Mouse (Mus musculus): ENCODE results near the gene Tmem255b.

Gene Tmem255b

DNA sequence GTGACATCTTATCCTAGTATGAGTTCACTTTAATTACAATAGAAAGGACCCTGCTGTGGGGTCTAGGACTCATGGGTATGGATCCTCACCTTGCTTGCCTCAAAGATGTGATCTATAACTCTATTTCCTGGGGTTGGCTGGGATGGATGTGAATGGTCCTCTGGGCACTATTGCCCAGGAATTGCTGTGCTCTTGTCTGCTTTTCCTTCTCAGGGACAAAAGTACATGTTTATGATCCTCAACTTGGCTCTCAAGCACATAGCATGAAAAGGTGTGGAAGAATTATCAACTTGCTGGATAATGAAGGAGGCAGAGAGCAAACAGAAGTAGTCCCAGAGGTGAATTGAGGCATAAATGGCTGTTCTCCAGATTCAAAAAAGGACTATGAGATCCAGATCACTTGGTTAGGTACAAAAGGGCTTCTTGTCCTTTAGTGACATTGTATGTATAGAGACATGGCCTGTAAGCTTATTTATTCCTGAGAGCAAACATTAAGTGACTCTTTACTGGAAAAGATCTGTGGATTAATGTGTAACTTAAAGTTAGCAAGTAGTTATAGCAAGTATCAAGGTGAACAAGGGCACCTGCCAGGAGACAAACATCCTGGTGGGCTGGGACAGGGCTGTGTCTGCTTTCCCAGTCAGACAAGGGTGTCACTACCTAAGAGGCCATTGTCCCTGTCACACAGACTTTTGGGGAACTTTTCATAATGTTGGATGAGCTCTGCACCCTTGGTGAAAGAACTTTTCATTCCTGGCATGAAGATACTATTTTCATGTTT is 70.1 kb downstream of the Tmem255b start:
- Histone ChIP-seq H3K4me1 (replicated peaks; ENCODE audit: low read depth, low read length) (peaks cover 24% of the 10 kb centered on the region), H3K9me3 (ENCODE audit: low read length) (no peaks in the 10 kb centered on the region), H3K36me3 (ENCODE audit: insufficient read depth, low read length) (no peaks in the 10 kb centered on the region), H3K27me3 (ENCODE audit: insufficient read depth, low read length) (no peaks in the 10 kb centered on the region; the same call in 1 of the 2 replicates), H3K4me3 (replicated peaks; ENCODE audit: low read length) (no peak overlapping the region)
- TF ChIP-seq POU5F1 (IDR thresholded peaks at IDR 0.05; ENCODE audit: borderline replicate concordance, low read length) (no peak), NANOG (IDR thresholded peaks at IDR 0.05; ENCODE audit: borderline replicate concordance, low read length) (no peak), CTCF (conservative IDR thresholded peaks at IDR 0.05; ENCODE audit: low read length) (no peak)

DNA sequence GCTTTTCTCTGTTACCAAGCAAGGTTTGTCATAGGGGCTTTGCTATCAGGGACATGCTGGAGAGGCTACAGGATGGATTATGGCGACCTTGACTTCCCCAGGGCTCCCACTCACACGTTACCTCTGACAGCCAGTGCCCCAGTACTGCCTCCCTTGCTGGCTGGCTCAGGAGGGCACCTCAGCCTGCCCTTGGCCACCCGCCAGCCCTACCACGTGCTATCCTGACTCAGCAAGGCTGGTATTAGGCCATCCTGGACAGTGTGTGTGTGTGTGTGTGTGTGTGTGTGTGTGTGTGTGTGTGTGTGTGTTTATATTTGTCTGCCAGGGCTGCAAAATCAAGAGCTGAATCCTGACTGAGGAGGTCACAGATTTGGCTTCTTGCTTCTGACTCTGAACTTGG is 71.9 kb downstream of the Tmem255b start:
- peaks cover 24% of the 10 kb centered on the region for H3K4me1 ChIP-seq (replicated peaks; ENCODE audit: low read depth, low read length)
- TF ChIP-seq CTCF (conservative IDR thresholded peaks at IDR 0.05; ENCODE audit: low read length) (no peak), NANOG (IDR thresholded peaks at IDR 0.05; ENCODE audit: borderline replicate concordance, low read length) (no peak), POU5F1 (IDR thresholded peaks at IDR 0.05; ENCODE audit: borderline replicate concordance, low read length) (no peak)

DNA sequence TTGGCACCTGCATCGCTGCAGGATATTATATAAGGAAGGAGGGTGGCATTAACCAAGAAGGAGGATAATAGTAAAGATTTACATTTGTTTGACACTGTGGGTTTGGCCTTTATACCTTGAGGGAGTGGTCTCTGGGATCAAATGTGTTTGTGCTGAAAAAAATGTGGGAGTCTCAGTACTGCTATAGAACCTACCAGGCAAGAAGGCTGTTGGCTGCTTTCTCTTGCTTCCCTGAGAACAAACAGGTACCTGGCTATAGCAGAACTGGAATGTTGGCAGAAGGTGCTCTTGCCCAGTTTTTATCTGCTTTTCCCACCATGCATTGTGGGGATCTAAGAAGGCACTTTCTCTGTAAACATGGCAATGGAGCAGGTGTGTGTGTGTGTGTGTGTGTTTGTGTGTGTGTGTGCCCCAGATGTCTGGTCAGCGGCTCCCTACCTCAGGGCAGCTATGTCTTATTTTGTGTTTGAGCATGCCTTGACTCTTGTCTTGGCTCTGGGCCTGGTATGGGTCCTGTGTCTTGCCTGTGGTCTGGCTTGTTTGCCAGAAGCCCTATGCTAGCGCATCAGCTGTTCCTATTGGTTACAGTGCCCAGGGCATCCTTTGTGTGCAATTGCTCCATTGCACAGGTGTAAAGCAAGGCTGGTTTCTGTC is 72.4 kb downstream of the Tmem255b start:
- H3K27me3 ChIP-seq (ENCODE audit: insufficient read depth, low read length) = no peaks in the 10 kb centered on the region
- TF ChIP-seq NANOG (IDR thresholded peaks at IDR 0.05; ENCODE audit: borderline replicate concordance, low read length) (no peak), CTCF (conservative IDR thresholded peaks at IDR 0.05; ENCODE audit: low read length) (no peak), POU5F1 (IDR thresholded peaks at IDR 0.05; ENCODE audit: borderline replicate concordance, low read length) (no peak)

More for the DNA sequence above, 71.9 kb downstream of the Tmem255b start:
- Histone ChIP-seq H3K27me3 (ENCODE audit: insufficient read depth, low read length) (no peaks in the 10 kb centered on the region), H3K4me3 (replicated peaks; ENCODE audit: low read length) (no peak overlapping the region), H3K9me3 (ENCODE audit: low read length) (no peaks in the 10 kb centered on the region), H3K36me3 (ENCODE audit: insufficient read depth, low read length) (no peaks in the 10 kb centered on the region)

GRCm38 (mm10) chr8:13512016-13512415 is 77.0 kb downstream of the Tmem255b start:
- Histone ChIP-seq H3K27me3 (ENCODE audit: insufficient read depth, low read length) (no peaks in the 10 kb centered on the region), H3K4me3 (replicated peaks; ENCODE audit: low read length) (no peak overlapping the region), H3K9me3 (ENCODE audit: low read length) (no peaks in the 10 kb centered on the region), H3K4me1 (replicated peaks; ENCODE audit: low read depth, low read length) (peaks cover 24% of the 10 kb centered on the region), H3K36me3 (ENCODE audit: insufficient read depth, low read length) (no peaks in the 10 kb centered on the region)
- TF ChIP-seq NANOG (IDR thresholded peaks at IDR 0.05; ENCODE audit: borderline replicate concordance, low read length) (no peak), CTCF (conservative IDR thresholded peaks at IDR 0.05; ENCODE audit: low read length) (no peak), POU5F1 (IDR thresholded peaks at IDR 0.05; ENCODE audit: borderline replicate concordance, low read length) (no peak)

More for the DNA sequence above, 72.4 kb downstream of the Tmem255b start:
- H3K4me3 ChIP-seq (replicated peaks; ENCODE audit: low read length) = no peak overlapping the region
- peaks cover 24% of the 10 kb centered on the region for H3K4me1 ChIP-seq (replicated peaks; ENCODE audit: low read depth, low read length)
- no peaks in the 10 kb centered on the region for H3K9me3 ChIP-seq (ENCODE audit: low read length)
- no peaks in the 10 kb centered on the region for H3K36me3 ChIP-seq (ENCODE audit: insufficient read depth, low read length)

GRCm38 (mm10) chr8:13512677-13513076 is 77.7 kb downstream of the Tmem255b start:
- Histone ChIP-seq H3K4me1 (replicated peaks; ENCODE audit: low read depth, low read length) (peaks cover 19% of the 10 kb centered on the region), H3K36me3 (ENCODE audit: insufficient read depth, low read length) (no peaks in the 10 kb centered on the region), H3K27me3 (ENCODE audit: insufficient read depth, low read length) (0 out of 2 replicates have a peak, but pooled peaks cover 4% of the 10 kb centered on the region), H3K4me3 (replicated peaks; ENCODE audit: low read length) (no peak overlapping the region), H3K9me3 (ENCODE audit: low read length) (no peaks in the 10 kb centered on the region)
- TF ChIP-seq NANOG (IDR thresholded peaks at IDR 0.05; ENCODE audit: borderline replicate concordance, low read length) = no peak
- no peak for TF ChIP-seq POU5F1 (IDR thresholded peaks at IDR 0.05; ENCODE audit: borderline replicate concordance, low read length)
- TF ChIP-seq CTCF (conservative IDR thresholded peaks at IDR 0.05; ENCODE audit: low read length) = no peak

GRCm38 (mm10) chr8:13513556-13514370 is 78.8 kb downstream of the Tmem255b start:
- TF ChIP-seq POU5F1 (IDR thresholded peaks at IDR 0.05; ENCODE audit: borderline replicate concordance, low read length) = no peak
- TF ChIP-seq NANOG (IDR thresholded peaks at IDR 0.05; ENCODE audit: borderline replicate concordance, low read length) = no peak
- TF ChIP-seq CTCF (conservative IDR thresholded peaks at IDR 0.05; ENCODE audit: low read length) = no peak
- Histone ChIP-seq H3K9me3 (ENCODE audit: low read length) (no peaks in the 10 kb centered on the region), H3K36me3 (ENCODE audit: insufficient read depth, low read length) (no peaks in the 10 kb centered on the region), H3K27me3 (ENCODE audit: insufficient read depth, low read length) (0 out of 2 replicates have a peak, but pooled peaks cover 7% of the 10 kb centered on the region), H3K4me3 (replicated peaks; ENCODE audit: low read length) (no peak overlapping the region), H3K4me1 (replicated peaks; ENCODE audit: low read depth, low read length) (peaks cover 8% of the 10 kb centered on the region)

GRCm38 (mm10) chr8:13516011-13516442 is 81.0 kb downstream of the Tmem255b start:
- no peak for TF ChIP-seq NANOG (IDR thresholded peaks at IDR 0.05; ENCODE audit: borderline replicate concordance, low read length)
- no peak for TF ChIP-seq CTCF (conservative IDR thresholded peaks at IDR 0.05; ENCODE audit: low read length)
- no peak for TF ChIP-seq POU5F1 (IDR thresholded peaks at IDR 0.05; ENCODE audit: borderline replicate concordance, low read length)
- H3K36me3 ChIP-seq (ENCODE audit: insufficient read depth, low read length) = no peaks in the 10 kb centered on the region
- no peak overlapping the region for H3K4me3 ChIP-seq (replicated peaks; ENCODE audit: low read length)
- H3K9me3 ChIP-seq (ENCODE audit: low read length) = no peaks in the 10 kb centered on the region
- H3K27me3 ChIP-seq (ENCODE audit: insufficient read depth, low read length) = 0 out of 2 replicates have a peak, but pooled peaks cover 7% of the 10 kb centered on the region
- H3K4me1 ChIP-seq (replicated peaks; ENCODE audit: low read depth, low read length) = no peaks in the 10 kb centered on the region

DNA sequence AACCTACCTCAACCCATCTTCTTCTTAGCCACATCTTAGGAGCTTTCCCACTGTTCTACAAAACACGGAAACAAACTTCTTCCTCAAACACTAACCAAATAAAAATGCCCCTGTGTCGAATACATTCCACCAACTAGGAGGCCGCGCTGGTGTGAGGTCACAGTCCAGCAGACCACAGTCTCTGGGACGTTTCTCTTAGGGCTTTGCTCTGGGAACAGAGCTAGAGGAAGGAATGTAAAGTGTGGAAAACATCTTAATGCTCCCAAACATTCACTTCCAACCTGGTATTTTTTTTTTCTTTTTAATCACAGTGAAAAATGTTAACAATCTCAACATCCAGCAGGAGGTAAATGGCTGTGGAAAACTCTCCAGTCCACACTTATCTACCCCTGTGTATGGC is 81.7 kb downstream of the Tmem255b start:
- Histone ChIP-seq H3K9me3 (ENCODE audit: low read length) (no peaks in the 10 kb centered on the region), H3K36me3 (ENCODE audit: insufficient read depth, low read length) (no peaks in the 10 kb centered on the region), H3K27me3 (ENCODE audit: insufficient read depth, low read length) (peaks cover 7% of the 10 kb centered on the region; the same call in 1 of the 2 replicates), H3K4me1 (replicated peaks; ENCODE audit: low read depth, low read length) (no peaks in the 10 kb centered on the region), H3K4me3 (replicated peaks; ENCODE audit: low read length) (no peak overlapping the region)
- TF ChIP-seq POU5F1 (IDR thresholded peaks at IDR 0.05; ENCODE audit: borderline replicate concordance, low read length) (no peak), NANOG (IDR thresholded peaks at IDR 0.05; ENCODE audit: borderline replicate concordance, low read length) (no peak), CTCF (conservative IDR thresholded peaks at IDR 0.05; ENCODE audit: low read length) (no peak)

Measured in E14TG2a.4 (cell line).